Mouse (Mus musculus) neural tube, embryonic 15.5 days (tissue): ENCODE data around the gene Kdelr1. TPM values are rescaled to one million over a fixed set of nuclear protein-coding genes. Genes with fewer than 3 reads are reported as not detected.

ENCODE experiments used
- ATAC-seq: fragments of 200-750 bp; cut with Nextera tagmentation; 2 replicates; pipeline ENCODE4 v1.8.0; 2017; ENCODE audit warnings: mild to moderate bottlenecking, moderate TSS enrichment, moderate library complexity; ENCODE audit not compliant: low FRiP score
- H3K27ac ChIP-seq: fragments of 300-500 bp; sonication (generic); replicated peaks from 2 replicates; pipeline ENCODE4 v1.5.1; 2015; ENCODE audit warnings: mild to moderate bottlenecking, inconsistent platforms
- H3K27me3 ChIP-seq: fragments of 300-500 bp; sonication (generic); replicated peaks from 2 replicates; pipeline ENCODE4 v1.6.1; 2015; ENCODE audit warnings: inconsistent platforms
- H3K36me3 ChIP-seq: fragments of 300-500 bp; sonication (generic); 2 replicates; pipeline ENCODE4 v1.6.1; 2015; ENCODE audit warnings: inconsistent platforms
- H3K4me1 ChIP-seq: fragments of 300-500 bp; sonication (generic); 2 replicates; pipeline ENCODE4 v1.6.1; 2015; ENCODE audit warnings: inconsistent platforms
- H3K4me2 ChIP-seq: fragments of 300-500 bp; sonication (generic); 2 replicates; pipeline ENCODE4 v1.6.1; 2015; ENCODE audit warnings: inconsistent platforms, mild to moderate bottlenecking, moderate library complexity
- H3K4me3 ChIP-seq: fragments of 300-500 bp; sonication (generic); replicated peaks from 2 replicates; pipeline ENCODE4 v1.5.1; 2015; ENCODE audit warnings: mild to moderate bottlenecking, inconsistent platforms
- H3K9ac ChIP-seq: fragments of 300-500 bp; sonication (generic); replicated peaks from 2 replicates; pipeline ENCODE4 v1.6.1; 2015; ENCODE audit warnings: mild to moderate bottlenecking, inconsistent platforms
- H3K9me3 ChIP-seq: fragments of 300-500 bp; sonication (generic); replicated peaks from 2 replicates; pipeline ENCODE4 v1.6.1; 2016; ENCODE audit warnings: inconsistent platforms
- WGBS: fragments of 180-500 bp; shearing (Covaris S2); methylation state at CpG from one replicate; pipeline ENCODE4 v1.1.7; 2015; ENCODE audit warnings: mixed read lengths; 5-methylcytosine and 5-hydroxymethylcytosine counted together
- polyA plus RNA-seq: library from polyadenylated mRNA; unstranded; fragments of >200 nt; fragmentation: Nextera tagmentation; extraction: Ambion mirVana; gene quantifications from 2 replicates; pipeline ENCODE4 v1.2.1, GENCODE M21; 2015

Gene Kdelr1
- polyA plus RNA-seq, 1 experiment from 2014 or later = 65.9 TPM

DNA sequence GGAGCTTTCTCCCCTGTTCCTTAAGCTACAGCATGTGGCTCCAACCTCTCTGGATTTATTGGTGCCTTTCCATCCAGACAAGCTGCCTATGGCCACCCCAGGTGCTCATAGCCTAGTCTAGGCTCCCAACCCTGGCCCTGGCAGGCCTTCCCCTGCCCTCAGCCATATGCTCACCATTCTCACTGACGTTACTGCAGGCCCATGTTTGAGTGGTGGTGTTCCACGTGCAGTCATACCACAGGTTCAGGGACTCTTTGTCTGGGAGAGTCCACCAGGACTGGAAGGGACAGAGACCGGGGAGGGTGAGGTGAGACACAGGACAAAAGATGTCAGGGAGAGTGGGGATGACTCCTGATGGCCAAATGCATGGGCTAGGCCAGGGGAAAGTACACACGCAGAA is 47.2 kb downstream of the Kdelr1 start:
- Histone ChIP-seq H3K9me3 (no peaks in the 10 kb centered on the region), H3K4me1 (peaks cover 42% of the 10 kb centered on the region), H3K9ac (0 out of 2 replicates have a peak overlapping the region, but pooled peaks have one; percentile 0), H3K27ac (no peak overlapping the region), H3K27me3 (no peaks in the 10 kb centered on the region), H3K4me2 (peak overlapping the region; percentile 35), H3K4me3 (0 out of 2 replicates have a peak overlapping the region, but pooled peaks have one; percentile 29), H3K36me3 (no peaks in the 10 kb centered on the region)
- 80% methylated on average over 4 of the region's 4 CpGs for WGBS
- ATAC-seq = no peak

DNA sequence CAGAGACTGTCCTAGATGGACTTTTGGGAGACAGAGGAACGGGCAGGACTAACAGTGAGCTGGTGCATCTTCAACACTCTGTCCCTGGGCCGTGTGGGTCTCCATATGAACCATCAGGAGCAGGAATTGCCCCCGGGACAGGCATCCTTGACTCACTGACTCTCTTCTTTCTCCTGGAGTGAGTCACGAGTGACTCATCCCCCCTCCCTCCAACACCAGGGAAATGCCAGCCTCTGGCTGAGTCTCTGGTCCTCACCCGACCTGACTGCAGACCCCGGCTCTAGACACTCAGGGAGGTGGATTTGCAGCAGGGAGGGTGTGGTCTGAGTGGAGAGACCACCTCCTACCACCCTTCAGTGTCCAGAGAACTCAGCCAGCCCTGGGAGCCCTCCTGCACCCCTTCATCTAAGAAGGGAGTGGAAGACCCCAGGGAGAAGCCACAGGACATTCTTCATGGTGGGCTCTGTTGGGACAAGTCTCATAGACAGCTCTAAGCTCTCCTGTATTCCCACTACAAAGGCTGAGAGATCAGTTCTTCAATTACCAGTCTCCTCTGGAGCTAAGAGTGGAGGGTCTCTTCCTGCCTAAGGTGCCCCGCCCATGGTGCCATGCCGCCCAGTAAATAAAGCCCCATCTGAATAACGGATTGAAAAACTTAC is 48.1 kb downstream of the Kdelr1 start:
- no peaks in the 10 kb centered on the region for H3K9me3 ChIP-seq
- ATAC-seq = no peak
- no peaks in the 10 kb centered on the region for H3K27me3 ChIP-seq
- no peaks in the 10 kb centered on the region for H3K36me3 ChIP-seq
- peak overlapping the region; percentile 29 for H3K4me3 ChIP-seq
- H3K4me2 ChIP-seq = peak overlapping the region; percentile 35
- peaks cover 42% of the 10 kb centered on the region for H3K4me1 ChIP-seq
- H3K9ac ChIP-seq = peak overlapping the region; percentile 17; the same call in 1 of the 2 replicates
- 52% methylated on average over 9 of the region's 9 CpGs for WGBS
- peak overlapping the region; percentile 58 for H3K27ac ChIP-seq

DNA sequence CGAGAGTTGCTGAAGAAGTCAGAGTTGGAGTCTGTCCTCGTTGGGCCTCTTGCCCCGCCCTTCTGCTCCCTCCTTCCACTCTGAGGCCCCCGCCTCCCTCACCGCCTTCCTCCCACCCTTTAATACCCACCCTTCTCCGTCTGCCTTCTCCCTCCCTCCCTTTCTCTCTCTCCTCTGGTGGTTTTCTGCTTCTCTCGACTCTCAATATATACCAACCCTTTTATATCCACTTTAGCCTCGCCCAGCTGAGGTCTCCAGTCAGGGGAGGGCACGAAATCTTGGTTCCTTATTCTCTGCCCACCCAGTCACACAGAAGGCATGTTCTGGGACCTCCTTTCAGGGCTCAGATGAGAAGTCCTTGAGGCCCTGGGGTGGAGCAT is 48.7 kb downstream of the Kdelr1 start, which contains the start of gene Emp3:
Gene Emp3 (minus strand): TSS at position 163 of the 380 bp plus-strand sequence.
- peak within 1 kb of the TSS; percentile 29 for H3K4me3 ChIP-seq

GRCm38 (mm10) chr7:45921950-45922600 is 49.5 kb downstream of the Kdelr1 start:
- peak overlapping the region; percentile 89 for H3K27ac ChIP-seq
- H3K36me3 ChIP-seq = no peaks in the 10 kb centered on the region
- H3K9ac ChIP-seq = no peak overlapping the region
- 87% methylated on average over 12 of the region's 12 CpGs for WGBS
- H3K4me1 ChIP-seq = peaks cover 29% of the 10 kb centered on the region
- H3K27me3 ChIP-seq = no peaks in the 10 kb centered on the region
- H3K4me3 ChIP-seq = no peak overlapping the region
- no peak for ATAC-seq
- no peaks in the 10 kb centered on the region for H3K9me3 ChIP-seq
- H3K4me2 ChIP-seq = peak overlapping the region; percentile 71

More for the DNA sequence above, 48.7 kb downstream of the Kdelr1 start, which contains the start of gene Emp3:
- Histone ChIP-seq H3K9ac (peak within 1 kb of the TSS; percentile 17; the same call in 1 of the 2 replicates), H3K27ac (peak within 1 kb of the TSS; percentile 89), H3K4me2 (peak within 1 kb of the TSS; percentile 35), H3K4me1 (peaks cover 37% of the 10 kb centered on the region), H3K36me3 (no peaks in the 10 kb centered on the region), H3K27me3 (no peaks in the 10 kb centered on the region), H3K9me3 (no peaks in the 10 kb centered on the region)
- ATAC-seq = no peak
- WGBS = 51% methylated on average over 9 of the region's 9 CpGs

DNA sequence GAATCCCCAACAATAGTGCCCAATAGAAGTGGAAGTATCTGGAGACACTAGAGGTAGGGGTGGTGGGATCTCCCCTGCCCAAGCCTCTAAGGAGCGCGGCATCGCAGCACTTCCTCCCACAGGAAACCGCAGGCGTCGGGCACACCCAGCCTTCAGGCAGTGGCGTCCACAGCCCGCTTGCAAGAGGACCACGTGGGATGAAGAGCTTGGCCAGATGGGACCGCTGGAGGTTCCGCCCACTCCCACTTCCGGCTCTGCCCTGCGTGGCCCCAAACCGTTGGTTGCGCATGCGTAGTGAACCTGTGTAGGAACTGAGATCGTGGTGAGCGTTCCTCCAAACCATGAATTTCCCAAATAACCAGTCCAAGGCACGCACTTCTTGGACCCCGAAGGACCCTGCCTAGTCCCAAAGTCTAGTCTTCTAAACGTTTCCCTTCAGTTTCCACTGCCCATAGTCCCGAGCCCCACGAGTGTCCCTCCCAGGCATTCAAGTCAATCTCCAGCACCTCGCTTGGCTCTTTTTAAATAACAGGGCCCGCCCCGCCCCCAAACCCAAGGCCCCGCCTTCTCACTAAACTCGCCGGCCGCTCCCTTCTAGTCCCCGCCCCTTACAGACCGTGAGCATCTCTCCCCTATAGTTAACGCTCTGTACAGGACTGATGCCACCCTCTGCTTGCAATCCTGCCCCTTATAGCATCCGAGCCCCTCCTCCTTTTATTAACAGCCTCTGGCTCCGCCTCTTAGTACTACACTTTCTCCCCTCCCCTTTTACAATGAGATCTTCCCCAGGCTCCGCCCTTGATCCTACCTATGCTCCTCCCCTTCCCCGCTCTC is 50.6 kb downstream of the Kdelr1 start:
- H3K4me2 ChIP-seq = peak overlapping the region; percentile 71
- peak overlapping the region; percentile 53 for H3K4me3 ChIP-seq
- H3K27ac ChIP-seq = peak overlapping the region; percentile 89
- peaks cover 21% of the 10 kb centered on the region for H3K4me1 ChIP-seq
- H3K27me3 ChIP-seq = peaks cover 7% of the 10 kb centered on the region
- no peaks in the 10 kb centered on the region for H3K9me3 ChIP-seq
- H3K9ac ChIP-seq = peak overlapping the region; percentile 54
- ATAC-seq = peak; percentile 92
- no peaks in the 10 kb centered on the region for H3K36me3 ChIP-seq
- WGBS = under 1% methylated on average over 37 of the region's 37 CpGs

GRCm38 (mm10) chr7:45923762-45924428 is 51.3 kb downstream of the Kdelr1 start, which contains the start of gene Ccdc114:
TSS of gene Ccdc114 (plus strand) at chr7:45924072.
- Histone ChIP-seq H3K4me3 (peak within 1 kb of the TSS; percentile 53), H3K9ac (peak within 1 kb of the TSS; percentile 54), H3K27ac (peak within 1 kb of the TSS; percentile 89), H3K4me1 (peaks cover 21% of the 10 kb centered on the region), H3K9me3 (no peaks in the 10 kb centered on the region), H3K27me3 (peaks cover 9% of the 10 kb centered on the region), H3K4me2 (peak within 1 kb of the TSS; percentile 71), H3K36me3 (no peaks in the 10 kb centered on the region)
- peak; percentile 58 for ATAC-seq
- whole genome bisulfite sequencing = 6% methylated on average over 24 of the region's 24 CpGs

DNA sequence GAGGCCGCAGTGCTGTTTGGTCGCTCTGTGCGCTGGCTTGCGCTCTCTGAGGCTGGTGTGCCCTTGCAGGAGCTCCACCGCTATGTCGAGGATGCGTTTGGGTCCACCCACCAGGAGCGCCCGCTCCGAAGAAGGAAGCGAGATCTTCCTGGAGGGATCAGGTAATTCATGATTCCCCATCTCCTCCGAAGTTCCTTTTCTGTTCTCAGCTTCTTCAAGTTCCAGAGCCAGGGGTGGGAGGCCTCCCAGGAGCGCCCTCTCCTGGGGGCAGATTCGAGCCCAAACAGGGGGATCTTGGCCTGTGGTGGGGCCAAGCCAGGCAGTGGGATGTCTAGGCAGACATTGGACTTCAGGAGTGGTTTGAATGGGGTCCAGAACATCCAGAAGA is 51.9 kb downstream of the Kdelr1 start:
- Histone ChIP-seq H3K4me1 (peaks cover 21% of the 10 kb centered on the region), H3K4me3 (peak overlapping the region; percentile 53), H3K9me3 (no peaks in the 10 kb centered on the region), H3K9ac (peak overlapping the region; percentile 8; the same call in 1 of the 2 replicates), H3K4me2 (peak overlapping the region; percentile 71), H3K27me3 (peaks cover 9% of the 10 kb centered on the region), H3K36me3 (no peaks in the 10 kb centered on the region), H3K27ac (peak overlapping the region; percentile 89)
- ATAC-seq = no peak
- WGBS = 15% methylated on average over 14 of the region's 14 CpGs

DNA sequence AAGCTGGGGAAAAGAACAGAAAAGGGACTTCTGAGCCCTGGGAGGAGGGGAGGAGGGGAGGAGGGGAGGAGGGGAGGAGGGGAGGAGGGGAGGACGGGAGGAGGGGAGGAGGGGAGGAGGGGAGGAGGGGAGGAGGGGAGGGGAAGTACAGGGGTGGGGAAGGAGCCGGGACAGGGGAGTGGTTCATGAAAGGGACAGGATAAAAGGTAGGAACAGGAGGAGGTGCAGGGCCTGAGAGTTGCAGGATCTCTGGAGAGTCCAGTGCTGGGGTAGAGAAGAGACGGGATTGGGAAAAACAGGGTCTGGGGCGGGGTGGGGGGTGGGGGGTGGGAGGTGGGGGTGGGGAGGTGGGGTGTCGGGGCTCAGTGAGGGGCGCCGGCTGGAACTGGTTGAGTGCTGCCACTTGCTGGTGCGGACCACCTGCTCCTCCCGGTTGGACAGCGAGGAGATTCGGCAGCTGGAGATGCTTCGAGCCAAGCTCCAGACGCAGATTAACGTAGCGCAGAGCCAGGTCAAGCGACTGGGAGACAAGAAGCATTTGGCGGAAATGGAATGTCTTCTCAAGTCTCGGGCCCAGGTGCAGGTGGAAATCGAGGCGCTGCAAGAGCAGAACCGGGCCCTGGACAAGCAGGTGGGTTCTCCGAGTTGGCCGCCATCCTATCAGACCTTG is 56.2 kb downstream of the Kdelr1 start:
- H3K9me3 ChIP-seq = no peaks in the 10 kb centered on the region
- no peak overlapping the region for H3K27ac ChIP-seq
- peak overlapping the region; percentile 32 for H3K4me2 ChIP-seq
- peaks cover 9% of the 10 kb centered on the region for H3K4me1 ChIP-seq
- no peaks in the 10 kb centered on the region for H3K36me3 ChIP-seq
- ATAC-seq = no peak
- H3K27me3 ChIP-seq = peaks cover 13% of the 10 kb centered on the region
- H3K9ac ChIP-seq = no peak overlapping the region
- H3K4me3 ChIP-seq = no peak overlapping the region
- WGBS = 18% methylated on average over 17 of the region's 23 CpGs

DNA sequence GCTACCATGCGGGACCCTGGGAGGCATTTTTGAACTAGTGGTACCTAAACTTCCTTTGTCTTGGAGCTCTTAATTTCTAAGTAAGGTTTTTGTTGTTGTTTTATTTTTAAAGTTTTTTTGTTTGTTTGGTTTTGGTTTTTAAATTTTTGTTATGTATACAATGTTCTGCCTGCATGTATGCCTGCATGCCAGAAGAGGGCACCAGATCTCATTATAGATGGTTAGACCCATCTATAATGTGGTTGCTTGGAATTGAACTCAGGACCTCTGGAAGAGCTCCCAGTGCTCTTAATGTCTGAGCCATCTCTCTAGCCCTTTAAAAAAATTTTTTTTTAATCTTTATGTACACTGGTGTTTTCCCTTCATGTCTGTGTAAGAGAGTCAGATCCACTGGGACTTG is 57.1 kb downstream of the Kdelr1 start:
- H3K36me3 ChIP-seq = no peaks in the 10 kb centered on the region
- H3K9ac ChIP-seq = no peak overlapping the region
- no peak overlapping the region for H3K4me2 ChIP-seq
- 89% methylated on average over 1 of the region's 1 CpGs for WGBS
- H3K4me1 ChIP-seq = peaks cover under 1% of the 10 kb centered on the region; the same call in 1 of the 2 replicates
- H3K27me3 ChIP-seq = peaks cover 13% of the 10 kb centered on the region
- ATAC-seq = no peak
- no peak overlapping the region for H3K27ac ChIP-seq
- H3K9me3 ChIP-seq = no peaks in the 10 kb centered on the region
- H3K4me3 ChIP-seq = no peak overlapping the region
